Mouse (Mus musculus): ENCODE data around the gene Vapa. TPM values are rescaled to one million over a fixed set of nuclear protein-coding genes. Genes with fewer than 3 reads are reported as not detected.

Gene Vapa
- total and polyA plus RNA-seq, 3 experiments, result 51.4 to 158 (median 151) TPM

GRCm38 (mm10) chr17:65662662-65663061 lies 49.3 kb upstream of the Vapa start:
- H3K9ac ChIP-seq (ENCODE audit: insufficient read depth, low read depth), result no peak overlapping the region
- no peak overlapping the region for H3K4me2 ChIP-seq (ENCODE audit: insufficient read depth, low read depth, poor library complexity, severe bottlenecking)
- in situ Hi-C loops (cut with MboI; ENCODE audit: low pct_ligation_motif_present, low pct_unique_long_range_greater_than_20kb, low sequenced_read_pairs) (no loop called here), dilution Hi-C loops (cut with MboI; ENCODE audit: extremely low pct_ligation_motif_present, extremely low pct_unique_long_range_greater_than_20kb, low sequenced_read_pairs) (no loop called here)
- no peak for DNase-seq (ENCODE audit: extremely low read depth)
- no peak overlapping the region for H3K27ac ChIP-seq (ENCODE audit: insufficient read depth, low read depth)
- no peaks in the 10 kb centered on the region for H3K79me2 ChIP-seq (replicated peaks; ENCODE audit: control insufficient read depth, extremely low read depth, insufficient read depth, poor library complexity, severe bottlenecking)
- H3K27me3 ChIP-seq (replicated peaks), result no peaks in the 10 kb centered on the region
- H3K4me3 ChIP-seq (replicated peaks in 1 of 3; ENCODE audit: low read depth in 2 of 3, low read length in 2 of 3, poor library complexity in 1 of 3), result no peak overlapping the region
- no peak for TF ChIP-seq EP300 (IDR thresholded peaks at IDR 0.05; ENCODE audit: low read length)
- no peak for TF ChIP-seq TBP (conservative IDR thresholded peaks at IDR 0.05; ENCODE audit: low read depth, low read length)
- no peaks in the 10 kb centered on the region for H3K36me3 ChIP-seq (replicated peaks in 1 of 2; ENCODE audit: control insufficient read depth in 1 of 2, insufficient read depth in 1 of 2, low read length in 1 of 2)
- H3K9me3 ChIP-seq (replicated peaks; ENCODE audit: low read length), result no peaks in the 10 kb centered on the region
- H3K4me1 ChIP-seq (ENCODE audit: control insufficient read depth in 1 of 2, insufficient read depth in 2 of 2), result no peaks in the 10 kb centered on the region

DNA sequence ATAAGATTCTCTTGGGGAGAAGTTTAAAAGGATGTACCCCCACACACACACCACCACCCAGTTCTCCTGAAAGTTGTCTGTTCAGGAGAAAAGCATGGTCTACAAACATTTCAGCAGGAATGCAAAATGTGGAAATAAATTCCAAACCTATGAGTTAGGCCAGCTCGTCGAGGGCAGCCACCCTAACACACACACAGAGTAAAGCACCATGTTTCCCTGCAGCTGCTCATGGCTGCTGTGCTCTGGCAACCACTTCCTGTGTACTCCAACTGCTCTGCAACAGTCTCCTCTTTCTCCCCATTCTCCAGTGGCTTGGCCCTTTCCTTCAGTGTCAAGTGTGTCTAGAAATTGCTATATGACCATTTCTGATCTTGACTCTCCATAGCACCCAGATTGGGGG lies 45.1 kb upstream of the Vapa start:
- TF ChIP-seq POLR2A (IDR thresholded peaks at IDR 0.05; ENCODE audit: low read depth, low read length) (no peak), MEF2A (IDR thresholded peaks at IDR 0.05; ENCODE audit: borderline replicate concordance, low read depth, low read length) (no peak)
- no peaks in the 10 kb centered on the region for H3K36me3 ChIP-seq (replicated peaks in 1 of 2; ENCODE audit: control insufficient read depth in 1 of 2, insufficient read depth in 1 of 2, low read length in 1 of 2)
- dilution Hi-C loops (cut with MboI; ENCODE audit: extremely low pct_ligation_motif_present, extremely low pct_unique_long_range_greater_than_20kb, low sequenced_read_pairs) (no loop called here), in situ Hi-C loops (cut with MboI; ENCODE audit: low pct_ligation_motif_present, low pct_unique_long_range_greater_than_20kb, low sequenced_read_pairs) (no loop called here)
- no peak overlapping the region for H3K4me3 ChIP-seq (replicated peaks in 1 of 3; ENCODE audit: low read depth in 2 of 3, low read length in 2 of 3, poor library complexity in 1 of 3)
- H3K79me2 ChIP-seq (replicated peaks; ENCODE audit: control insufficient read depth, extremely low read depth, insufficient read depth, poor library complexity, severe bottlenecking), result no peaks in the 10 kb centered on the region
- no peaks in the 10 kb centered on the region for H3K4me1 ChIP-seq (ENCODE audit: control insufficient read depth in 1 of 2, insufficient read depth in 2 of 2)
- H3K27ac ChIP-seq (ENCODE audit: insufficient read depth, low read depth), result no peak overlapping the region
- H3K4me2 ChIP-seq (ENCODE audit: insufficient read depth, low read depth, poor library complexity, severe bottlenecking), result no peak overlapping the region
- no peaks in the 10 kb centered on the region for H3K9me3 ChIP-seq (replicated peaks; ENCODE audit: low read length)
- no peaks in the 10 kb centered on the region for H3K27me3 ChIP-seq (replicated peaks)
- H3K9ac ChIP-seq (ENCODE audit: insufficient read depth, low read depth), result no peak overlapping the region
- no peak for DNase-seq (ENCODE audit: extremely low read depth)

DNA sequence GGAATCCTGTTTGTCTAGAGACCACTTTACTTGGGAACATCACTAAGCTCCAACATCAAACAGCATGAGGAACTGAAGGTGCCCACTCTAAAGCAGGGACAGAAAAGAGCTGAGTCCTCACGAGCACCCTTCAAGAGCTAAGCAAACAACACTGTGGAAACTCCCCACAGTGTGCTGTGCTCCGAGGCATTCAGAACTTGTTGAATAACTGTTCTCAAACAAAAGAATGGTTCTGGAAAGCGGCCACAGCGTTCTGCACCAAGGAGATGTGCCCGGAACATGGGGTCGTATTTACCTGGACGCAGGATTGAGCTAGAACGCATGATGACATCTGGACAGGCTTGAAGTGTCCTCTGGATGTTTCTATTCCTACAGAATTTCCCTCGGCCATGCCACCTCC lies 44.6 kb upstream of the Vapa start:
- Histone ChIP-seq H3K4me2 (ENCODE audit: insufficient read depth, low read depth, poor library complexity, severe bottlenecking) (no peak overlapping the region), H3K36me3 (replicated peaks in 1 of 2; ENCODE audit: control insufficient read depth in 1 of 2, insufficient read depth in 1 of 2, low read length in 1 of 2) (no peaks in the 10 kb centered on the region), H3K9me3 (replicated peaks; ENCODE audit: low read length) (no peaks in the 10 kb centered on the region), H3K9ac (ENCODE audit: insufficient read depth, low read depth) (no peak overlapping the region), H3K27me3 (replicated peaks) (no peaks in the 10 kb centered on the region), H3K4me3 (replicated peaks in 1 of 3; ENCODE audit: low read depth in 2 of 3, low read length in 2 of 3, poor library complexity in 1 of 3) (no peak overlapping the region), H3K79me2 (replicated peaks; ENCODE audit: control insufficient read depth, extremely low read depth, insufficient read depth, poor library complexity, severe bottlenecking) (no peaks in the 10 kb centered on the region), H3K27ac (ENCODE audit: insufficient read depth, low read depth) (no peak overlapping the region), H3K4me1 (ENCODE audit: control insufficient read depth in 1 of 2, insufficient read depth in 2 of 2) (no peaks in the 10 kb centered on the region)
- DNase-seq (ENCODE audit: extremely low read depth), result no peak
- no peak for TF ChIP-seq CTCF (conservative IDR thresholded peaks at IDR 0.05 in 1 of 2, IDR thresholded peaks at IDR 0.05 in 1 of 2; ENCODE audit: low read depth in 2 of 2, low read length in 2 of 2)
- TF ChIP-seq POLR2AphosphoS2 (IDR thresholded peaks at IDR 0.05; ENCODE audit: low read depth, low read length), result no peak
- TF ChIP-seq TCF12 (IDR thresholded peaks at IDR 0.05; ENCODE audit: low read depth, low read length), result no peak
- no peak for TF ChIP-seq USF2 (conservative IDR thresholded peaks at IDR 0.05; ENCODE audit: low read depth, low read length)
- no peak for TF ChIP-seq CHD2 (IDR thresholded peaks at IDR 0.05; ENCODE audit: low read length)
- TF ChIP-seq MEF2A (IDR thresholded peaks at IDR 0.05; ENCODE audit: borderline replicate concordance, low read depth, low read length), result no peak
- TF ChIP-seq ETS1 (conservative IDR thresholded peaks at IDR 0.05; ENCODE audit: low read depth, low read length), result no peak
- no peak for TF ChIP-seq NELFE (IDR thresholded peaks at IDR 0.05; ENCODE audit: low read depth, low read length)
- no peak for TF ChIP-seq JUN (IDR thresholded peaks at IDR 0.05; ENCODE audit: insufficient read depth, low read depth, low read length)
- no peak for TF ChIP-seq ELF1 (IDR thresholded peaks at IDR 0.05; ENCODE audit: low read depth, low read length)
- in situ Hi-C loops (cut with MboI; ENCODE audit: low pct_ligation_motif_present, low pct_unique_long_range_greater_than_20kb, low sequenced_read_pairs), result no loop called here
- dilution Hi-C loops (cut with MboI; ENCODE audit: extremely low pct_ligation_motif_present, extremely low pct_unique_long_range_greater_than_20kb, low sequenced_read_pairs), result no loop called here

Measured in CH12.LX (cell line).